Mouse (Mus musculus) E14TG2a.4 (cell line): ENCODE results near the gene Zfp981.
"Not testable (repeated sequence)": the region's sequence is repeated elsewhere in the genome, so short reads cannot be mapped to it uniquely, and the experiment has no call there.

Experiments
- CTCF ChIP-seq: conservative IDR thresholded peaks from 2 replicates; pipeline ENCODE4 v1.5.1; 2014; ENCODE audit warnings: low read length
- POU5F1 ChIP-seq: IDR thresholded peaks from 2 replicates; pipeline ENCODE4 v1.6.1; 2014; ENCODE audit warnings: low read length, borderline replicate concordance

DNA sequence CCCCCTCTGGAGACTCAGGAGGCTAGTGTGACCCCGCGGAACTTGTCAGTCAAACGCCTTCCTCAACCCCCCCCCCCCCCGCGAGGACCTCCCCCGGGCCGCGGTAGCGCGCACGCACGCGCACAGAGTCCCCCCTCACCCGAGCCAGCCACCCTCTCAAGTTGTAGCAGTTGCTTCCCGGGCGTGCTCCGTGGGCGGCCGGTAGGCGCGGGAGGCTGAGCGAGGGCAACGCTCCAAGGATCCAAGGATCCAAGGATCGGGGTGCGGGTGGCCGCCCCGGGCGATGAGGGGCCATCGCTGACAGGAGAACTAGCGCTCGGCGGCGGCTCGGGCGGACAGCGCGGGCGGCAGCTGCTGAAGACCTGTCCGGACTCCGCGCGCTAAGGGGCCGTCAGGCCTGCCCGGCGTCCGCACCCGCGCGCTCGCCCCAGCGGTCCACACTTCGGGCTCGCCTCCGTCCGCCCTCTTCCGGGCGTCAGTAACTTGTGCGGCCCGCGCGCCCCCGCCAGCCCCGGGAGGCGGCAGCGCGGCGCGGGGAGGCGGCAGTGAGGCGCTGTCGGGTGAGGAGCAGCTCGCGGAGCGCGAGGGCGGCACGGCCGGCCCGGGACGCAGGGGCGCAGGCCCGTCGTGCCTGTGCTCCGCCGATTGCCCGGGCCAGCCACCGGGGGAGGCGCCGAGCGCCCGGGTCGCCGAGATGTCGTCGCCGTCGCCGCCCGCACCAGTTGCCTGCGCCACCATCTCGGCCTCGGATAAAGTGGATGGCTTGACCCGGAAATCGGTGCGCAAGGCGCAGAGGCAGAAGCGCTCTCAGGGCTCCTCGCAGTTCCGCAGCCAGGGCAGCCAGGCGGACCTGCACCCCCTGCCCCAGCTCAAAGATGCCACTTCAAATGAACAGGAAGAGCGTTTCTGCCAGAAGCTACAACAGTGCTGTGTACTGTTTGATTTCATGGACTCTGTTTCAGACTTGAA lies 78.4 kb downstream of the Zfp981 start:
- TF ChIP-seq CTCF, POU5F1: not testable (repeated sequence)
